Mouse (Mus musculus) telencephalon, adult 2 months (tissue): ENCODE measurements around the gene Ptpre.
"Not testable (repeated sequence)": the region's sequence is repeated elsewhere in the genome, so short reads cannot be mapped to it uniquely, and the experiment has no call there.

Experiments used
- DNase-seq: peaks from one replicate; pipeline ENCODE4 v3.0.0-alpha.2; 2011; ENCODE audit warnings: low read depth, low spot score

Gene Ptpre

GRCm38 (mm10) chr7:135537341-135537901, at the start of gene Ptpre:
Ptpre (plus strand) TSS chr7:135537481.
- DNase-seq: peak; percentile 60

- no peak for DNase-seq
These were observed 49.0 kb upstream of the Ptpre start for GRCm38 (mm10) chr7:135488214-135488810.

- DNase-seq: no peak
These were observed 47.4 kb upstream of the Ptpre start for GRCm38 (mm10) chr7:135489724-135490499.

- no peak for DNase-seq
These were observed 46.8 kb upstream of the Ptpre start for GRCm38 (mm10) chr7:135490500-135490886.

- no peak for DNase-seq
These were observed 42.0 kb upstream of the Ptpre start for GRCm38 (mm10) chr7:135495303-135495702.

- DNase-seq: no peak
These were observed 38.6 kb upstream of the Ptpre start for GRCm38 (mm10) chr7:135498565-135499186.

GRCm38 (mm10) chr7:135499403-135499802, 37.9 kb upstream of the Ptpre start:
- DNase-seq: no peak

- not testable (repeated sequence) for DNase-seq
These were observed 30.8 kb upstream of the Ptpre start for GRCm38 (mm10) chr7:135506506-135506905.

- no peak for DNase-seq
These were observed 28.7 kb upstream of the Ptpre start for GRCm38 (mm10) chr7:135508602-135509001.

GRCm38 (mm10) chr7:135509272-135509671, 28.0 kb upstream of the Ptpre start:
- DNase-seq: no peak

GRCm38 (mm10) chr7:135510431-135510830, 26.9 kb upstream of the Ptpre start:
- no peak for DNase-seq

- DNase-seq: no peak
These were observed 25.6 kb upstream of the Ptpre start for GRCm38 (mm10) chr7:135511723-135512122.

- no peak for DNase-seq
These were observed 20.1 kb upstream of the Ptpre start for GRCm38 (mm10) chr7:135517191-135517590.

GRCm38 (mm10) chr7:135520241-135520640, 17.0 kb upstream of the Ptpre start:
- DNase-seq: no peak

- no peak for DNase-seq
These were observed 15.3 kb upstream of the Ptpre start for GRCm38 (mm10) chr7:135521755-135522512.

GRCm38 (mm10) chr7:135523981-135524380, 13.3 kb upstream of the Ptpre start:
- DNase-seq: no peak

GRCm38 (mm10) chr7:135524424-135524967, 12.8 kb upstream of the Ptpre start:
- no peak for DNase-seq

GRCm38 (mm10) chr7:135526574-135527152, 10.6 kb upstream of the Ptpre start:
- no peak for DNase-seq

GRCm38 (mm10) chr7:135527169-135527568, 10.1 kb upstream of the Ptpre start:
- DNase-seq: no peak

- no peak for DNase-seq
These were observed 8.8 kb upstream of the Ptpre start, which contains the start of gene Clrn3 for GRCm38 (mm10) chr7:135528515-135528914. Clrn3 (minus strand) TSS chr7:135528654.

GRCm38 (mm10) chr7:135529068-135529467, 8.2 kb upstream of the Ptpre start:
- no peak for DNase-seq
